Mouse (Mus musculus) olfactory bulb, adult 2 months (tissue): Measurements from ENCODE around the gene Dennd5a. TPM values are rescaled to one million over a fixed set of nuclear protein-coding genes. Genes with fewer than 3 reads are reported as not detected.
A peak's percentile ranks its signal among the peaks of the same experiment; 100 is the strongest.
"Not testable (repeated sequence)": the region's sequence is repeated elsewhere in the genome, so short reads cannot be mapped to it uniquely, and the experiment has no call there.

Experiments used
- H3K27ac ChIP-seq: fragments of 200-500 bp; 2 replicates; pipeline ENCODE4 v1.5.1; 2012; ENCODE audit warnings: low read depth, low read length; ENCODE audit not compliant: insufficient read depth
- H3K4me1 ChIP-seq: fragments of 200-500 bp; 2 replicates; pipeline ENCODE4 v1.6.1; 2012; ENCODE audit warnings: low read length; ENCODE audit not compliant: control insufficient read depth, insufficient read depth
- H3K4me3 ChIP-seq: fragments of 200-500 bp; 2 replicates; pipeline ENCODE4 v1.5.1; 2012; ENCODE audit warnings: mild to moderate bottlenecking, low read depth, low read length, moderate library complexity; ENCODE audit not compliant: insufficient read depth
- CTCF ChIP-seq: fragments of 200-500 bp; IDR thresholded peaks from 2 replicates; pipeline ENCODE4 v1.5.1; 2012; ENCODE audit warnings: low read depth, mild to moderate bottlenecking, low read length, moderate library complexity; ENCODE audit not compliant: insufficient read depth
- POLR2A ChIP-seq: fragments of 200-500 bp; IDR thresholded peaks from 2 replicates; pipeline ENCODE4 v1.6.1; 2012; ENCODE audit warnings: mild to moderate bottlenecking, low read depth, low read length, moderate library complexity; ENCODE audit not compliant: insufficient read depth
- WGBS: fragments of 180-500 bp; shearing (Covaris S2); methylation state at CpG from one replicate; pipeline ENCODE4 v1.1.7; 2018; 5-methylcytosine and 5-hydroxymethylcytosine counted together
- polyA plus RNA-seq: library from polyadenylated mRNA; stranded (reverse); fragments of >200 nt; gene quantifications from 2 replicates; pipeline ENCODE4 v1.2.4, GENCODE M21; 2012; ENCODE audit warnings: low replicate concordance; ENCODE audit not compliant: missing spikeins, insufficient read depth, insufficient read length

The Dennd5a gene
- polyA plus RNA-seq, 1 experiment, result 223 TPM

DNA sequence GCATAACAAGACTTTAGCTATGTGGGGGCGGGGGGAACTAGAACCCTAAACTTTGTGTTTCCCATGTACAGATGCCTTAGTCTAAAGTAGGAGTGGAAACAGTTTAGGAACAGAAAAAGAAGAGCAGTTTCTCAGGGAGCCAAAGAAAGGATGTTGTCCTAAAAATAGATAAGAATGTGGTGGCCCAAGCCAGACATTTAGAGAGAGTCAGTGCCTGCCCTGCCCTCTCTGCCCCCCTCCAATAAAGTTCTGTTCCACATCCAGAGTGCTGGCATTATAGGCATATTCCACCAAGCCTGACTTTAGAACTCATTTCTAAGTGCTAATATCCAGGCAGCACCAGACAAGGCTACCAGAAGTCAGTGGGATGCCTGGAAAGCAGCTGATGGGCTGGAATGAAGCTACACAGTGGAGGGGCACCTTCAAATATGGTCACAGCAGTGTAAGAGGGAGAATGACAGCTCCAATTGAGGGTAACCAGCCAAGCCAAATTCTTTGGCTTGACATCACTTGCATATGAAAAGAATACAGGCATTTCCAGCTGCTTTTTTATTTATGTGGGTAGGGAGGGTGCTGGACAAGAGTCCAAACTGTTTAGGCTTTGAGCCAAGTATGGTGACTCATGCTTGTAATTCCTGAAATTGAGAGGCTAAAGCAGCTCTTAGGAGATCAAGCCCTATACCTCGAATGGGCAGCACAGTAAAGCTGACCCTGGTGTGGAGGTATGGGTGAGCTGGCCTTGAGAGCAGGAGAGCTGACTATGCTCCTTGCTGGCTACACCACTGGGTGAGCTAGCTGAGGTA is 33.1 kb upstream of the Dennd5a start:
- no peak overlapping the region for H3K4me3 ChIP-seq
- no peaks in the 10 kb centered on the region for H3K4me1 ChIP-seq
- peak overlapping the region; percentile 33; the same call in 1 of the 2 replicates for H3K27ac ChIP-seq
- 33% methylated on average over 2 of the region's 2 CpGs for WGBS
- TF ChIP-seq POLR2A (no peak), CTCF (no peak)

DNA sequence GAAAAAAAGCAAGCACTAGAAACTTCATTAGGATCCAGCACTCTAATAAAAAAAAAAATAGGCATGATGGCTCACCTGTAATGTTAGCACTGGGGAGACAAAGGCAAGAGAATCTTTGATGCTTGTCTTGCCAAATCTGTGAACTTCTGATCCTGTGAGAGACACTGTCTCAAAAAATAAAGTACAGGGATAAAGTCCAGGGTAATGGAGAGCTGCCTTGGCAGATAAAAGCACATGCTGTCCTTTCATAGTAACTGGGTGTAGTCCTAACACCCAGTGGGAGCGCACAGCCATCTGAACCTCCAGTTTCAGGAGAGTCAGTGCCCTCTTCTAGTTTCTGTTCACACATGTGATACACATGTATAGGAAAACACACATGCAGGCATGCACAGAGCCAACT is 31.0 kb upstream of the Dennd5a start:
- Histone ChIP-seq H3K4me3 (no peak overlapping the region), H3K4me1 (no peaks in the 10 kb centered on the region), H3K27ac (no peak overlapping the region)
- WGBS, result 95% methylated on average over 1 of the region's 1 CpGs
- TF ChIP-seq POLR2A (no peak), CTCF (no peak)

DNA sequence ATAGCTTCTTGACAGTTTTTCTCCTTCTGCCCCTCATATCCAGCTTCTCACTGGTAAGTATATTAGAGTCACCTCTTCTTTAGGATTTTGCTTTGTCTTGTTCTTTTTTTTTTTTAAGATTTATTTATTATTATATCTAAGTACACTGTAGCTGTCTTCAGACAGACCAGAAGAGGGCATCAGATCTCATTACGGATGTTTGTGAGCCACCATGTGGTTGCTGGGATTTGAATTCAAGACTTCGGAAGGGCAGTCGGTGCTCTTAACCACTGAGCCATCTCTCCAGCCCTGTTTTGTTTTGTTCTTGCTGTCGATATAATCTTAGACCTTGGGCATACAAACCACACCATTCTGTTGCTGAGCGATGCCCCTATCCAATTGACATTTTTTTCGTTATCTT is 26.5 kb upstream of the Dennd5a start, which contains the start of gene Tmem41b:
TSS of gene Tmem41b (minus strand) at position 155 of the 400 bp plus-strand sequence.
- WGBS, result 31% methylated on average over 6 of the region's 6 CpGs
- H3K4me1 ChIP-seq, result not testable (repeated sequence)
- peak within 1 kb of the TSS; percentile 84 for H3K4me3 ChIP-seq
- 0 out of 2 replicates have a peak within 1 kb of the TSS, but pooled peaks have one; percentile 37 for H3K27ac ChIP-seq

DNA sequence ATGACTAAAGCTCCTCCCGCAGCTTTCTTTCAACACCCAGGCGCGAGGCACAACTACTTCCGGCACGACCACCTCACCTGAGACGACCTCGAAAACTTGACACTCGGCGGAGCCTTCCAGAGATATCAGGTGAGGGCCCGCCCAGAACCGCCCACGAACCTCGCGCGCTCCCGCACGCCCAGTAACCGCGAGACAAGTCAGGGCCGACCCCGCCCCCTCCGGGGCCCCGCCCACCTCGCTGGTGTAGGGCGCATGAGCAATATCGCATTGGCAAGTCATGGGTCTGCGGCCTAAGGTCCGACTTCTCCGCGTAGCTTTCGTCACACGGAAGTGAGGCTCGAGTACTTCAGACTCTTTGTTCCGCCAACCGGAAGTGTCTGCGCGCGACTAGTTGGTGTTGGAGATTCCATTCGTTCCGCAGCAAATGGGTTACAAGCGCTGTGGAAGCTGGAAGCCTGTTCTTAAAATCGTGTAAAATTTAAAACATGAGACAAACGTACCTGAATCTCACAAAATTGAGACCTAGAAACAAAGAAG is 25.9 kb upstream of the Dennd5a start:
- Histone ChIP-seq H3K27ac (0 out of 2 replicates have a peak overlapping the region, but pooled peaks have one; percentile 37), H3K4me3 (peak overlapping the region; percentile 84), H3K4me1 (no peaks in the 10 kb centered on the region)
- WGBS, result under 1% methylated on average over 43 of the region's 43 CpGs
- TF ChIP-seq CTCF (no peak), POLR2A (peak; percentile 38; the same call in 1 of the 2 replicates)

DNA sequence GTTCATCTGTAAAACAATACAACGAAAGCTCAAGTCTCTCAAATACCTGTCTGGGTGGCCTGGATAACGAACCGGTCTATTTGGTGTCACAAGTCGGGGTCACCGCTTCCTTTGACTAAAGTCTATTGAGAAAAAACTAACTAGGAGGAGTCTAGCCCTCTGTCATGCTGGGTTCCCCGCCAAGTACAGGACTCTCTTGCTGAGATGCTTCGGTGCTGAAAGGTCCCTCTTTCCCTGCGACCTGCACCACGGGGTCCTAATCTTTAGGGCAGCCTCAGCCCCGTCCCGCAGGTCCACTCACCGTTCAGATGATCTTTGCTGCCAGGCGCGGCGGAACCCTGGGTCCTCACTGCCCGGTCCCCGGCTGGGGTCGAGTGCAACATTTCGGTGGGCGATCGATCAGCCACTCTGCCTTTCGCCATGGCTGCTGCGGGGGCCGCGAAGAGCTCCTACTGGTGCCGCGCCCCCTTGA is 25.4 kb upstream of the Dennd5a start:
- H3K27ac ChIP-seq, result 0 out of 2 replicates have a peak overlapping the region, but pooled peaks have one; percentile 37
- no peaks in the 10 kb centered on the region for H3K4me1 ChIP-seq
- peak overlapping the region; percentile 84 for H3K4me3 ChIP-seq
- WGBS, result under 1% methylated on average over 27 of the region's 27 CpGs
- no peak for TF ChIP-seq CTCF
- no peak for TF ChIP-seq POLR2A

DNA sequence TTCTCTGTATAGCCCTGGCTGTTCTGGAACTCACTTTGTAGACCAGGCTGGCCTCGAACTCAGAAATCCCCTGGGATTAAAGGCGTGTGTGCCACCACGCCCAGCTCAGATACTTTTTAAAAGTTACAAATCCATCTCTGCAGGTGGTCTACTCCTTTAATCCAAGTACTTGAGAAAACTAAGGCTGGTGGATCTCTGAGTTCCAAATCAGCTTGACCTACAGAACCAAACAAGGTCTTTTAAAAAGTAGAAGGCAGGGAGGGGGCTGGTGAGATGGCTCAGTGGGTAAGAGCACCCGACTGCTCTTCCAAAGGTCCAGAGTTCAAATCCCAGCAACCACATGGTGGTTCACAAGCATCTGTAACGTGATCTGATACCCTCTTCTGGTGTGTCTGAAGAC is 24.3 kb upstream of the Dennd5a start:
- H3K4me3 ChIP-seq, H3K4me1 ChIP-seq, H3K27ac ChIP-seq: not testable (repeated sequence)
- 58% methylated on average over 5 of the region's 5 CpGs for WGBS

DNA sequence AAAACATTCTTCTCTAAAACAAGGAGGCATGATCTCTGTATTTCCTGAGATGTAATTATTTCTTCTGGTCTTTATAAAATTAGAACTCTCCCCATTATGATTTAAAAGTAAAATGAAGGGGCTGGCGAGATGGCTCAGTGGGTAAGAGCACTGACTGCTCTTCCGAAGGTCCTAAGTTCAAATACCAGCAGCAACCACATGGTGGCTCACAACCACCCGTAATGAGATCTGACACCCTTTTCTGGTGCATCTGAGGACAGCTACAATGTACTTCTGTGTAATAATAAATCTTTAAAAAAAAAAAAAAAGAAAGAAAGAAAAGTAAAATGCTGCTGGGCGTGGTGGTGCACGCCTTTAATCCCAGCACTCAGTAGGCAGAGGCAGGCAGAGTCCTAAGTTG is 16.9 kb upstream of the Dennd5a start:
- WGBS, result 60% methylated on average over 5 of the region's 5 CpGs
- not testable (repeated sequence) for H3K4me3 ChIP-seq, H3K27ac ChIP-seq, H3K4me1 ChIP-seq

DNA sequence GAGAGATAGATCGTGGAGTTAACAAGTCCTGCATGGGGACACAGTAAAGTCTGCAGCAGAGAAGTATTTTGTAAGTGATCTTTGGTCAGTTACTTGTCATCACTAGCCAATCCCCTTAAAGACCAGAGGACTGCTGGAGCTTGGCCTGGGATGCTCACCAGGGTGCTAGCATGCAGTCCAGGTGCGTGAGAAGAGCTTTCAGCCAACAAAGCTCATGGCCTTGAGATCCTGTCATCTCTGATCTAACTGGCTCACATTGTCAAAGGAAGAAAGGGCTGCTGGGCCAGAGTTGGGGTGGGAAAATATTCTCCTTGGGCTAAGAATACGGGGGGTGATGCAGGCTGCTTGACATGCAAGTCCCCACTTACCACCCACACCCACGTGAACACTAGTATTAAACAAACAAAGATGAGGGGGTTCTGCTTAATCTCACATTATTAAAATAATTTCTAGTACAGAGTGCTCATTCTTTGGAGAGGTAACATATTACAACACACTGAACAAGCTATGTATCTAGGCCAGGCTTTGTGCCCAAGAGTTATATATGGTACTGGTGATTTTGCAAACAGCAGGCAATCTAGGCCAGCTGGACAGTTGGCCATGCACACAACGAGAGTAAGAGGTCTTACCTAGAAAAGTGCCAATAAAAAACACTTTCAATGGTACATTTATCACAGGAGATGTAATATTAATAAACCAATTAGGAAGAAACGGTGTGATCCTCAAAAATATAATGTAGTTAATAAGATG is 15.9 kb upstream of the Dennd5a start:
- no peaks in the 10 kb centered on the region for H3K4me1 ChIP-seq
- WGBS, result 70% methylated on average over 6 of the region's 6 CpGs
- H3K27ac ChIP-seq, result no peak overlapping the region
- H3K4me3 ChIP-seq, result no peak overlapping the region
- TF ChIP-seq POLR2A (no peak), CTCF (no peak)

DNA sequence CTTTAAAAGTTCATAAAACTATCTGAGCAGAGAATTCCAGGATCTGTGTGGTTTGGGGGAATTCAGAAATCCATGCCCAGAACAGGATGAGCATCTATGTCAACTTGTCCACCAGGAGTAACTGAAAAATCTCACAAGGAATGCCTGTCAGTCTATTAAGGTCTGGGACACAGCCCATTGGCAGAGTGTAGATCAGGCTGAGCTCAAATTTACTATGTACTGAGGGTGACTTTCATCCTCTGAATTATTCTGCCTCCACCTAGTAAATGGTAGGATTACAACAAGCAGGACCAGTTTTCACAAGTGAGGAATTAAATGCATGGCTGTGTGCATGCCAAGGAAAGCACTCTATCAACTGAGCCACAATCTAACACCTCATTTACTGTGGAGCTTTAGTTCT is 9.3 kb upstream of the Dennd5a start:
- Histone ChIP-seq H3K27ac (no peak overlapping the region), H3K4me1 (peaks cover 6% of the 10 kb centered on the region; the same call in 1 of the 2 replicates), H3K4me3 (no peak overlapping the region)
- TF ChIP-seq CTCF (no peak), POLR2A (no peak)
